Mouse (Mus musculus) gastrocnemius, adult 8-10 months (tissue): ENCODE results near the gene Msx1. TPM values are rescaled to one million over a fixed set of nuclear protein-coding genes. Genes with fewer than 3 reads are reported as not detected.
A peak's percentile ranks its signal among the peaks of the same experiment; 100 is the strongest.
"Not testable (repeated sequence)": the region's sequence is repeated elsewhere in the genome, so short reads cannot be mapped to it uniquely, and the experiment has no call there.

Source experiments
- DNase-seq, 2 experiments: peaks; one replicate each; pipeline ENCODE4 v3.0.0; 2022; ENCODE audit warnings: low spot score in 2 of 2
- total RNA-seq, 4 experiments: library from RNA; stranded (reverse); gene quantifications; 2 replicates each; pipeline ENCODE4 v1.2.4; 2022

The Msx1 gene
- 1 to 10 TPM; 1.2 to 1.7 (median 1.4) TPM for total RNA-seq

DNA sequence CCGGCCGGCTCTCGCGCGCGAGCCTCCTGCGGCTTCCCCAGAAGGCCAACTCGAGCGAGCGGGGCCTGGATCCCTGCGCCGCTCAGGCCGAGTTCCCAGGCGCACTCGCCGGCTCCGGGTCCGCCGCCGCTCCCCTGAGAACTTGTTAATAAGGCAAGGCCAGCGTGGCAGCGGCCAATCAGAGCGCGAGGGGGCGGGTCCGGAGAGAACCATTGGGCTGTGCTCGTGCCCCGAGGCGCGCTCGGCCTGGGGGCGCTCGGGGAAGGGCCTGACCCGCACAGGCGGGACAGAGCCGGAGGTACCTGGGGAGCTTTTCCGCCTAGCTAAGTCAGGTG lies at the start of gene Msx1:
TSS of gene Msx1 (minus strand) at position 123 of the 335 bp plus-strand sequence.
- DNase-seq = peak; percentile 70 to 81

GRCm38 (mm10) chr5:37865471-37865870 lies 41.1 kb upstream of the Msx1 start:
- DNase-seq = no peak

DNA sequence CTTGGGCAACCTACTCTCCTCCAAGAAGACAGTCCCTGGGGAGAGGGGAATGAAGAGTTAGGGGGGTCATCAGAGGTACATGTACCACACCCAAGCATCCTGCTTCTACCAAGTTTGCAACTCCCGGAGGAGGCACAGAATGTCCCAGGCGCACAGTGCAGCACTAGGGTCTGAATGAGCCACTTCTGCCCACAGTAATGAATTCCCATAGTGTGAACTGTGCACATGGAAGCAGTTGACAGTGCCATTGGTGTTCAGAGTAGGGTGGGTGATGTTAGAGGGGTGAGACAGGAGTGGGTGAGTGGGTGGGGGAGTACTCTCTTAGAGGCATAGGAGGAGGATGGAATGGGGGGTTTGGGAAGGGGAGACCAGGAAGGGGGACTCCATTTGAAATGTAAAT lies 39.9 kb upstream of the Msx1 start:
- DNase-seq = no peak

- DNase-seq = no peak
These were observed 36.5 kb upstream of the Msx1 start for GRCm38 (mm10) chr5:37860846-37861245.

DNA sequence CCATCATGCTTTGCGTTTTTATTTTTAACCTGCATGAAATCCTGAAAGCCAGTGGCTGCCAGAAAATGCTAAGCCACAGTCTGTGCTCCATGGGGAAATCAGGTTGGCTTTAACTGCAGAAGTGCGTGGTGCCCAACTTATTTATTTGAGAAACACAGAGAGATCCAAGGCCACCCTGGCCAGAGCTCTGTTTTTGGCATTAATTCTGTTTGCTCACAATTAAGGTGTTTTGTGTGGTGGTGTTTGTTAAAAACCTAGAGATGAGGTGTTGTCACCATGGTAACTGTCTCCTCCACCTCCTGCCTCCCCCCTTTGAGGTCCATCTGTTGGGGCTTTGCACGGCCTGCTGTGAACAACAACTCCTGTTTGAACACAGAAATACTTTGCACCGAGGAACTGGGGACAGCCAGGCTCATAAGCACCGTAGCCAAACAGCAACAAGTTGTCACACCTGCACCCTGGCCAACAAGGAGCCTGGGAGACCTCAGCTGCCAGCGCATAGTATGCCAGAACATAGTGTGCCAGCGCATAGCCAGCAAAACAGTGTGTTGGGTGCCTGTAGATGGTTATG lies 35.9 kb upstream of the Msx1 start:
- no peak for DNase-seq

DNA sequence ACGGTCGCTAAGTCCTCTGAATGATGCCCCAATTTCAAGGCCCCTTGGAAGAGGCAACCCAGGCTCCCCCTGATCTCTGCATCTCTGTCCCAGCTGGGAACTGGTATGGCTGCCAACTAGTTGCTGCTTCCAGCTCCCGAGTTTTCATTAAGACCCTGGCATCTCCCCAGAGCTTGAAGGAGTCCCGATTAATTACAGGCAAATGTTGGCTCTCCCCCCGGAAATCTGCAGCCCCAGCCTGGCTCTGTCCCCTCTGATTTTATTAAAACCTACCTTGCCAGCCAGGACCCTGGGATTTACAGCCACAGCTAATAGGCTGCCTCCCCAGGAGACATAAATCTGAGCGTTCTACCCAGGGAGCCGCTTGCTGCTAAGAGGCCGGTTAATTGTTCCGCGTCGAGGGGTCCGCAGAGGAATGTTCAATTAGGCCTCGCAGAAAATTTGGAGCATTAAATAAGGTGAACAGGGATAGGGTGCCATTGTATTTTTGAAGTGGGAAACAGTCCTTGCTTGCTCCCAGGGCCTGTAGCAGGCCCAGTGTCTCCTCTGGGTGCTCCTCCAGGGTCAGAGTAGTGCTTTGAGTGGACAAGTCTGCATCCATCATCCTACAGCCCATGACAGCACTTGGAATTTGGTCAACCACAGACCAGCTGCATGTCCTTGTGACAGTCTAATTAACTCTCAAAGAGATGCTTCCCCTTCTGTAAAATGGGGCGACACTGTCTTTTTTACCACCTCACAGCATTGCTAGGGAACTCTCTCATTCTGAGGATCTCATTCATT lies 33.6 kb upstream of the Msx1 start:
- DNase-seq = no peak

DNA sequence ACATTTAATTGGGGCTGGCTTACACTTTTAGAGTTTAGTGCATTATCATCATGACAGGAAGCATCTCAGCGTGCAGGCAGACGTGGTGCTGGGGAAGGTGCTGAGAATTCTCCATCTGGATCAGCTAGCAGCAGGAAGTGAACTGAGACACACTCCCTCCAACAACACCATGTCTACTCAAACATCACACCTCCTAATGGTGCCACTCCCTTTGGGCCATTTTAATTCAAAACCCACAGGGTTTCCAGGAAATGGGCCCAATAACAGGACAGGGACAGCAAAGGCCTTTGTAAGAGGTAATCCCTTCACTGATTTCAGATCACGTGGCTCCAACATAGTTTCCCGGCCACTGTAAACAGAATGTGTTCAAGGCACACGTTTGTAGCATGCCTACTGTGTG lies 31.7 kb upstream of the Msx1 start:
- DNase-seq = no peak

DNA sequence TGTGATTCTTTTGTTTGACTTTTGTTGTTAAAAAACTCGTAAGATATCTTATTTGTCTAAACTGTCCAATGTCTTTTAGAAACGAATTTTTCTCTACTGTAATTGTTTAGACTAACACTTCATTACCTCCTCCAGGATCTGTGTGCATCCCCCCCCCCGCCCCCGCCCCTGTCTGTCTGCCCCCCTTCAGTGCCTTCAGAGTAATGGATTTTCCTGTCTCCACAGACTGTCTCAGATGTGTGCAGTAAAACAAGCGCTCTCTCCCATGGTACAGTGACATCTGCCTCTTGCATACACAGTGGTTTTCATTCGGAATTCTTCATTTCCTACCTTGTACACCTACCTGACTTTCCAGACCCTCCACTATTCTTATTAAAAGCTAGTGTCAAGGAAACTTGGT lies 29.9 kb upstream of the Msx1 start:
- no peak for DNase-seq

GRCm38 (mm10) chr5:37851305-37851982 lies 27.1 kb upstream of the Msx1 start:
- DNase-seq = no peak

GRCm38 (mm10) chr5:37848991-37849719 lies 24.8 kb upstream of the Msx1 start:
- no peak for DNase-seq

DNA sequence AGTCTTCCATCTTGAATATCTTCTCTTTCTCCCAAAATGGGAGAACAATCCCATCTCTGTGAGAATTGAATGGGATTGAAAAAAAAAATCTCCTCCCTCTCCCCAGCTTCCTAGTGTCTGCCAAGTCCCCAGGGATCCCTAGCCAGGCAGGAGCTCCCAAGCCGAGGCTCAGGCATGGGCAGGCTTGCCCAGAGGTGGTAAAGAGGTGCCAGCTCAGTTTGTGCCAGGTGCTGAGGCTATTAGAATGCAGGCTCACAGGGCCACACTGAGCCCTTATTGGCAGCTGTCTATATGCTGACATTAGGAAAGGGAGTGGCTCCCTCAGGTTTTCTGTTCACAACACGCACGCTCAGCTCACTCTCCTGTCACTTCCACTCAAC lies 11.9 kb upstream of the Msx1 start:
- no peak for DNase-seq

DNA sequence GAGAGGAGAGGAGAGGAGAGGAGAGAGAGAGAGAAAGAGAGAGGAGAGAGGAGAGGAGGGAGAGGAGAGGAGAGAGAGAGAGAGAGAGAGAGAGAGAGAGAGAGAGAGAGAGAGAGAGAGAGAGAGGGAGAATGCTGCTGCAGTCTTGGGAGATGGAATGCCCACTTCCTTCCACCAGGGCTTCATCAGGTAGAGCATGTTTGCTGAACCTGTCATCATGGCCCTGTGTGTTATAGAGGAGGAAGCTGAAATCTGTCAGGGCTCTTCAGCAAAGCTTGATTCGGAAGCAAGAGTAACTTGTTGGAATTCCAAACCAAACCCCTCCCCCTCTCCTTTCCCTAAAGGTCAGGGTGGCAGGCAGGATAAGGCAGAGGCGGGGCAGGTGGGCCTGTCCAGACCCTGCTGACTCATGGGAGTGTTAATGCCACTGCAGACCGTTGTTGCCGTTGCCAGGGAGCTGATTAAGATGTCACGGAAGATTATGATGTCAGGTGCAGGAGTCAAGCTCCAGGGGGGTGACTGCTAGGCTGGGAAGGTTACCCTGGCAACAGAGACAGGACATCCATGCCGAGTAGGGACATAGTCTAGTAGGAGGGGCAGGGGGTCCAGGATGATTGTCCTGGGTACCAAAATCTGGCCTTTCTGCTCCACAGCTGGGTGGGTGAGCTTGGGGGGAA lies 11.3 kb upstream of the Msx1 start:
- no peak for DNase-seq

GRCm38 (mm10) chr5:37832766-37833165 lies 8.4 kb upstream of the Msx1 start:
- DNase-seq = no peak

GRCm38 (mm10) chr5:37832031-37832430 lies 7.6 kb upstream of the Msx1 start:
- no peak for DNase-seq

GRCm38 (mm10) chr5:37830436-37830835 lies 6.1 kb upstream of the Msx1 start:
- DNase-seq = not testable (repeated sequence)

DNA sequence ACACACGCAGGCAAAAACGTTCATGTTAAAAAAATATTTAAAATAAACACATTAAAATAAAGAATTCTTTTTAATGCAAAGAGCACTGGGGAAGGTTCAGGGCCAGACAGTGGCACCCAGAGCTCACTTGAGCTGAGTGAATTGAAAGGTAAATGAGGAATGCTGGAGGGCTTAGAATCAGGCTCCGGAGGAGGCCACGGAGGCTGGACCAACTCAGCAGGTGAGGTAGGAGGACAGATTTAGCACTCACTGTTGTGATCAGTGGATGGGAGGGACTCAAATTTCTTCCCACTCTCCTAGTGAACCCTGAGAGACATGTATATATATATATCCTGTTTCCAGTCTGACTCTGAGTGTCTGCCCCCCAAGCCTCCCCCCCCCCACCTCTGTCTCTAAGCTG lies 5.5 kb upstream of the Msx1 start:
- no peak for DNase-seq

GRCm38 (mm10) chr5:37829296-37829670 lies 4.9 kb upstream of the Msx1 start:
- DNase-seq = no peak

DNA sequence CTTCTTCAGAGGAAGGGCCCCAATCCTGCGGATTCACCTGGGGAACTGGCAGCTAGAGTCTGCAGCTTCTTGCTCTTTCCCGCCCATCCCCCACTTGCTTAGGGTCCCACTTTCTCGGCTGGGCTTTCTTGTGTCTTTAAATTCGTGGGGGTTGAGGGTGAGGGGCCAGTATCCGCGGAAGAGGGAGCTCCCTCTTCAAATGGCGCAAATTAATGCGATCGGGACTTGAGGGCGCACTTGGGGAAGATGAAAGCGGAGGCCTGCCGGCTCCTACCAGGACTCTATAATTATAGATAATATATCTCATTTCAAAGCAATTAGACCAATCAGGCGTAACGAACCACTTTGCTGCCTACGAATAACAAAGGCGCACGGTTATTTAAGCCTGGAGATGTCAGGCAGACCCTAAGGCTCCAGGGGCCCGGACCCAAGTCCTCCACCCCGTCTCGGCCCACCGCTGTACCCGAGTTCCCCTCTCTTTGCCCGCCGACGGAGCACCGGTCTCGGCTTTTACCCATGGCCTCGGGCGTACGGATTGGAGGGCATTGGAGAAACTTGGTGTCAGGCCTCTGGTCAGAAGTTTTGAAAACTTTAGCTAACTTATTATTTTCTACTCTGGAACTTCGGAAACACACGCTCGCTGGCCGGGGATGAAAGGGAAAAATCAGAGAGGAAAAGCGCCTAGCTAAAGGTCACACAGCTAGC lies 4.4 kb upstream of the Msx1 start:
- no peak for DNase-seq

GRCm38 (mm10) chr5:37828001-37828400 lies 3.6 kb upstream of the Msx1 start:
- DNase-seq = no peak

- DNase-seq = no peak
These were observed 3.2 kb upstream of the Msx1 start for GRCm38 (mm10) chr5:37827626-37827950.
